Mouse (Mus musculus) kidney, embryonic 16.5 days (tissue): ENCODE measurements around the gene Gm26558. TPM values are rescaled to one million over a fixed set of nuclear protein-coding genes. Genes with fewer than 3 reads are reported as not detected.

Experiments used
- ATAC-seq: fragments of 200-750 bp; cut with Nextera tagmentation; 2 replicates; pipeline ENCODE4 v1.8.0; 2017; ENCODE audit warnings: moderate TSS enrichment; ENCODE audit not compliant: low FRiP score, low TSS enrichment
- H3K27ac ChIP-seq: fragments of 300-500 bp; sonication (generic); 2 replicates; pipeline ENCODE4 v1.5.1; 2014; ENCODE audit warnings: low read length
- H3K27me3 ChIP-seq: fragments of 300-500 bp; sonication (generic); 2 replicates; pipeline ENCODE4 v1.6.1; 2014; ENCODE audit warnings: low read length, control low read depth, mixed read lengths; ENCODE audit not compliant: insufficient read depth
- H3K36me3 ChIP-seq: fragments of 300-500 bp; sonication (generic); 2 replicates; pipeline ENCODE4 v1.6.1; 2014; ENCODE audit warnings: low read length, control low read depth, mixed read lengths; ENCODE audit not compliant: insufficient read depth
- H3K4me1 ChIP-seq: fragments of 300-500 bp; sonication (generic); 2 replicates; pipeline ENCODE4 v1.6.1; 2014; ENCODE audit warnings: low read length, control low read depth, mixed read lengths; ENCODE audit not compliant: insufficient read depth
- H3K4me2 ChIP-seq: fragments of 300-500 bp; sonication (generic); replicated peaks from 2 replicates; pipeline ENCODE4 v1.6.1; 2014; ENCODE audit warnings: low read depth, low read length
- H3K4me3 ChIP-seq: fragments of 300-500 bp; sonication (generic); 2 replicates; pipeline ENCODE4 v1.5.1; 2014; ENCODE audit warnings: mild to moderate bottlenecking, low read length
- H3K9ac ChIP-seq: fragments of 300-500 bp; sonication (generic); replicated peaks from 2 replicates; pipeline ENCODE4 v1.6.1; 2014; ENCODE audit warnings: low read length
- H3K9me3 ChIP-seq: fragments of 300-500 bp; sonication (generic); 2 replicates; pipeline ENCODE4 v1.6.1; 2016; ENCODE audit warnings: low read length, control low read depth
- WGBS: fragments of 180-500 bp; shearing (Covaris S2); extraction: QIAGEN DNeasy Blood & Tissue Kit; methylation state at CpG from one replicate; pipeline ENCODE4 v1.1.7; 2014; 5-methylcytosine and 5-hydroxymethylcytosine counted together
- polyA plus RNA-seq: library from polyadenylated mRNA; unstranded; fragments of >200 nt; fragmentation: Nextera tagmentation; extraction: Ambion mirVana; gene quantifications from 2 replicates; pipeline ENCODE4 v1.2.1, GENCODE M21; 2015

Gene Gm26558
- polyA plus RNA-seq, 1 experiment from 2014 or later, result 4.0 TPM

GRCm38 (mm10) chr2:70657083-70657482 lies 4.8 kb downstream of the Gm26558 start:
- 61% methylated on average over 7 of the region's 7 CpGs for WGBS
- Histone ChIP-seq H3K27me3 (0 out of 2 replicates have a peak, but pooled peaks cover 3% of the 10 kb centered on the region), H3K36me3 (no peaks in the 10 kb centered on the region), H3K9me3 (no peaks in the 10 kb centered on the region), H3K4me2 (no peak overlapping the region), H3K4me3 (no peak overlapping the region), H3K9ac (no peak overlapping the region), H3K27ac (no peak overlapping the region), H3K4me1 (0 out of 2 replicates have a peak, but pooled peaks cover 5% of the 10 kb centered on the region)
- no peak for ATAC-seq

- Histone ChIP-seq H3K4me1 (no peaks in the 10 kb centered on the region), H3K36me3 (no peaks in the 10 kb centered on the region)
- WGBS, result 59% methylated on average over 6 of the region's 6 CpGs
These were observed 10.1 kb downstream of the Gm26558 start for GRCm38 (mm10) chr2:70651820-70652219.

GRCm38 (mm10) chr2:70649471-70649870 lies 12.4 kb downstream of the Gm26558 start:
- Histone ChIP-seq H3K4me2 (no peak overlapping the region), H3K9me3 (no peaks in the 10 kb centered on the region), H3K4me3 (no peak overlapping the region), H3K4me1 (no peaks in the 10 kb centered on the region), H3K36me3 (no peaks in the 10 kb centered on the region), H3K9ac (no peak overlapping the region), H3K27me3 (no peaks in the 10 kb centered on the region), H3K27ac (no peak overlapping the region)
- WGBS, result 93% methylated on average over 3 of the region's 4 CpGs
- ATAC-seq, result no peak

More at GRCm38 (mm10) chr2:70651820-70652219, 10.1 kb downstream of the Gm26558 start:
- ATAC-seq, result no peak
- Histone ChIP-seq H3K9ac (no peak overlapping the region), H3K9me3 (no peaks in the 10 kb centered on the region), H3K27me3 (no peaks in the 10 kb centered on the region), H3K27ac (no peak overlapping the region), H3K4me3 (no peak overlapping the region), H3K4me2 (no peak overlapping the region)

- no peak overlapping the region for H3K27ac ChIP-seq
- H3K9ac ChIP-seq, result no peak overlapping the region
- no peak overlapping the region for H3K4me2 ChIP-seq
- no peak for ATAC-seq
- H3K9me3 ChIP-seq, result no peaks in the 10 kb centered on the region
- no peak overlapping the region for H3K4me3 ChIP-seq
- WGBS, result 74% methylated on average over 5 of the region's 5 CpGs
- H3K4me1 ChIP-seq, result 0 out of 2 replicates have a peak, but pooled peaks cover under 1% of the 10 kb centered on the region
- no peaks in the 10 kb centered on the region for H3K36me3 ChIP-seq
- no peaks in the 10 kb centered on the region for H3K27me3 ChIP-seq
These were observed 13.6 kb downstream of the Gm26558 start for GRCm38 (mm10) chr2:70648271-70648670.

GRCm38 (mm10) chr2:70647681-70648080 lies 14.2 kb downstream of the Gm26558 start:
- 35% methylated on average over 4 of the region's 4 CpGs for WGBS
- Histone ChIP-seq H3K4me3 (no peak overlapping the region), H3K9me3 (no peaks in the 10 kb centered on the region), H3K36me3 (no peaks in the 10 kb centered on the region), H3K27me3 (no peaks in the 10 kb centered on the region), H3K4me1 (0 out of 2 replicates have a peak, but pooled peaks cover 6% of the 10 kb centered on the region), H3K9ac (no peak overlapping the region), H3K27ac (no peak overlapping the region), H3K4me2 (no peak overlapping the region)
- no peak for ATAC-seq

- H3K4me3 ChIP-seq, result no peak overlapping the region
- H3K36me3 ChIP-seq, result no peaks in the 10 kb centered on the region
- 57% methylated on average over 6 of the region's 6 CpGs for WGBS
- H3K9me3 ChIP-seq, result no peaks in the 10 kb centered on the region
- 0 out of 2 replicates have a peak, but pooled peaks cover 6% of the 10 kb centered on the region for H3K4me1 ChIP-seq
- no peaks in the 10 kb centered on the region for H3K27me3 ChIP-seq
- no peak overlapping the region for H3K9ac ChIP-seq
- no peak overlapping the region for H3K4me2 ChIP-seq
- no peak overlapping the region for H3K27ac ChIP-seq
- no peak for ATAC-seq
These were observed 16.6 kb downstream of the Gm26558 start for GRCm38 (mm10) chr2:70645266-70645780.

- Histone ChIP-seq H3K4me1 (0 out of 2 replicates have a peak, but pooled peaks cover 6% of the 10 kb centered on the region), H3K27ac (no peak overlapping the region), H3K4me3 (no peak overlapping the region), H3K27me3 (no peaks in the 10 kb centered on the region), H3K9ac (no peak overlapping the region), H3K9me3 (no peaks in the 10 kb centered on the region), H3K36me3 (no peaks in the 10 kb centered on the region), H3K4me2 (no peak overlapping the region)
- 36% methylated on average over 16 of the region's 16 CpGs for WGBS
- no peak for ATAC-seq
These were observed 18.8 kb downstream of the Gm26558 start for GRCm38 (mm10) chr2:70642971-70643565.

GRCm38 (mm10) chr2:70640968-70641367 lies 20.9 kb downstream of the Gm26558 start:
- Histone ChIP-seq H3K9me3 (no peaks in the 10 kb centered on the region), H3K27ac (no peak overlapping the region), H3K9ac (no peak overlapping the region), H3K27me3 (no peaks in the 10 kb centered on the region), H3K4me2 (no peak overlapping the region), H3K4me1 (0 out of 2 replicates have a peak, but pooled peaks cover 6% of the 10 kb centered on the region), H3K4me3 (no peak overlapping the region), H3K36me3 (no peaks in the 10 kb centered on the region)
- no peak for ATAC-seq

GRCm38 (mm10) chr2:70634028-70634690 lies 27.7 kb downstream of the Gm26558 start:
- no peak overlapping the region for H3K4me2 ChIP-seq
- H3K9ac ChIP-seq, result no peak overlapping the region
- no peaks in the 10 kb centered on the region for H3K36me3 ChIP-seq
- H3K27ac ChIP-seq, result no peak overlapping the region
- no peaks in the 10 kb centered on the region for H3K9me3 ChIP-seq
- H3K4me3 ChIP-seq, result no peak overlapping the region
- no peak for ATAC-seq
- H3K4me1 ChIP-seq, result peaks cover 7% of the 10 kb centered on the region; the same call in 1 of the 2 replicates
- H3K27me3 ChIP-seq, result no peaks in the 10 kb centered on the region
- WGBS, result 84% methylated on average over 5 of the region's 5 CpGs

GRCm38 (mm10) chr2:70632412-70632811 lies 29.5 kb downstream of the Gm26558 start:
- peaks cover 11% of the 10 kb centered on the region; the same call in 1 of the 2 replicates for H3K4me1 ChIP-seq
- H3K4me2 ChIP-seq, result no peak overlapping the region
- H3K9ac ChIP-seq, result no peak overlapping the region
- WGBS, result 67% methylated on average over 1 of the region's 1 CpGs
- H3K36me3 ChIP-seq, result no peaks in the 10 kb centered on the region
- H3K27ac ChIP-seq, result no peak overlapping the region
- no peak for ATAC-seq
- H3K4me3 ChIP-seq, result no peak overlapping the region
- no peaks in the 10 kb centered on the region for H3K9me3 ChIP-seq
- H3K27me3 ChIP-seq, result no peaks in the 10 kb centered on the region
